Mouse (Mus musculus): ENCODE measurements around the gene Klc4.

DNA sequence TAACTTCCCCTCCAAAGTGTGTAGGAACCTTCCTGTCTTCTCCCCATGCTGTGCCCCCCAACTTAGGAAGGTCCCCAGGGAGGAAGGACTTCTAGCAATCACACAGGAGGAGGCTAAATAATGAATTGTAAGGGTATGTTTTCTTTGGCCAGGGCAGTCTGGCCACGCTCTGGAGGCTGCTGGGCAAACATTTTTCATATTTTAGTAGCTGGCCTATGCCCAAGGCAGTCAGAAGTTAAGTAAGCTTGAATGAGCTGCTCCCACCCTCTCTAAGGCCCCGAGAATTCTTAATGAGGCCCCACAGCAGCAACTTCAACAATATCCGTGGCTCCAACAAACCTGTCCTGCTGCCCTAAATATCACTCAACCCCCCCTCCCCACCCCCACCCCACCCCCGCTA, 33.0 kb downstream of the Klc4 start:
- TF ChIP-seq POLR2A (IDR thresholded peaks at IDR 0.05; ENCODE audit: control insufficient read depth in 1 of 2, insufficient read depth in 1 of 2, low read depth in 1 of 2, low read length in 2 of 2, poor library complexity in 1 of 2): no peak
- no peak for TF ChIP-seq MEF2A (IDR thresholded peaks at IDR 0.05; ENCODE audit: extremely low read depth, insufficient replicate concordance, low read depth, low read length, poor library complexity, severe bottlenecking)
- no peak for TF ChIP-seq TCF12 (IDR thresholded peaks at IDR 0.05; ENCODE audit: low read depth, low read length)
